Mouse (Mus musculus): ENCODE measurements around the gene Kdm2b. TPM values are rescaled to one million over a fixed set of nuclear protein-coding genes. Genes with fewer than 3 reads are reported as not detected.

Gene Kdm2b
- polyA plus RNA-seq, 1 experiment from 2014 or later, result 26.8 TPM

GRCm38 (mm10) chr5:122927703-122928102, 61.9 kb downstream of the Kdm2b start:
- peak overlapping the region; percentile 56 for H3K27ac ChIP-seq (ENCODE audit: low read length)
- 66% methylated on average over 6 of the region's 6 CpGs for WGBS
- H3K36me3 ChIP-seq (ENCODE audit: control insufficient read depth, insufficient read depth), result peaks cover 11% of the 10 kb centered on the region
- H3K4me1 ChIP-seq (ENCODE audit: control insufficient read depth, insufficient read depth, low read length), result peaks cover 34% of the 10 kb centered on the region
- no peaks in the 10 kb centered on the region for H3K9me3 ChIP-seq (replicated peaks; ENCODE audit: control insufficient read depth, low read length)
- H3K4me2 ChIP-seq (ENCODE audit: low read depth, low read length), result no peak overlapping the region
- H3K27me3 ChIP-seq (ENCODE audit: control insufficient read depth, insufficient read depth, low read length), result no peaks in the 10 kb centered on the region
- ATAC-seq (replicated peaks; ENCODE audit: extremely low read depth, insufficient read depth, low FRiP score), result no peak
- H3K9ac ChIP-seq (ENCODE audit: low read length), result no peak overlapping the region
- H3K4me3 ChIP-seq (ENCODE audit: low read length), result no peak overlapping the region

GRCm38 (mm10) chr5:122927092-122927491, 62.5 kb downstream of the Kdm2b start:
- ATAC-seq (replicated peaks; ENCODE audit: extremely low read depth, insufficient read depth, low FRiP score), result peak; percentile 21; the same call in 1 of the 2 replicates
- no peak overlapping the region for H3K4me2 ChIP-seq (ENCODE audit: low read depth, low read length)
- H3K9me3 ChIP-seq (replicated peaks; ENCODE audit: control insufficient read depth, low read length), result no peaks in the 10 kb centered on the region
- no peak overlapping the region for H3K4me3 ChIP-seq (ENCODE audit: low read length)
- H3K4me1 ChIP-seq (ENCODE audit: control insufficient read depth, insufficient read depth, low read length), result peaks cover 34% of the 10 kb centered on the region
- WGBS, result 51% methylated on average over 8 of the region's 8 CpGs
- no peak overlapping the region for H3K9ac ChIP-seq (ENCODE audit: low read length)
- H3K36me3 ChIP-seq (ENCODE audit: control insufficient read depth, insufficient read depth), result peaks cover 5% of the 10 kb centered on the region
- peak overlapping the region; percentile 56 for H3K27ac ChIP-seq (ENCODE audit: low read length)
- H3K27me3 ChIP-seq (ENCODE audit: control insufficient read depth, insufficient read depth, low read length), result no peaks in the 10 kb centered on the region

- Histone ChIP-seq H3K36me3 (ENCODE audit: control insufficient read depth, insufficient read depth) (no peaks in the 10 kb centered on the region), H3K4me2 (ENCODE audit: low read depth, low read length) (no peak overlapping the region), H3K9me3 (replicated peaks; ENCODE audit: control insufficient read depth, low read length) (no peaks in the 10 kb centered on the region), H3K27ac (ENCODE audit: low read length) (peak overlapping the region; percentile 56), H3K9ac (ENCODE audit: low read length) (no peak overlapping the region), H3K4me3 (ENCODE audit: low read length) (no peak overlapping the region), H3K4me1 (ENCODE audit: control insufficient read depth, insufficient read depth, low read length) (peaks cover 34% of the 10 kb centered on the region), H3K27me3 (ENCODE audit: control insufficient read depth, insufficient read depth, low read length) (no peaks in the 10 kb centered on the region)
- ATAC-seq (replicated peaks; ENCODE audit: extremely low read depth, insufficient read depth, low FRiP score), result no peak
- 83% methylated on average over 3 of the region's 3 CpGs for WGBS
These were observed 63.3 kb downstream of the Kdm2b start for GRCm38 (mm10) chr5:122926341-122926740.

GRCm38 (mm10) chr5:122925534-122925958, 64.1 kb downstream of the Kdm2b start:
- 17% methylated on average over 7 of the region's 7 CpGs for WGBS
- Histone ChIP-seq H3K36me3 (ENCODE audit: control insufficient read depth, insufficient read depth) (no peaks in the 10 kb centered on the region), H3K4me2 (ENCODE audit: low read depth, low read length) (peak overlapping the region; percentile 47), H3K9ac (ENCODE audit: low read length) (peak overlapping the region; percentile 0; the same call in 1 of the 2 replicates), H3K27ac (ENCODE audit: low read length) (no peak overlapping the region), H3K4me3 (ENCODE audit: low read length) (no peak overlapping the region), H3K27me3 (ENCODE audit: control insufficient read depth, insufficient read depth, low read length) (no peaks in the 10 kb centered on the region), H3K4me1 (ENCODE audit: control insufficient read depth, insufficient read depth, low read length) (peaks cover 30% of the 10 kb centered on the region), H3K9me3 (replicated peaks; ENCODE audit: control insufficient read depth, low read length) (no peaks in the 10 kb centered on the region)
- peak; percentile 39; the same call in 1 of the 2 replicates for ATAC-seq (replicated peaks; ENCODE audit: extremely low read depth, insufficient read depth, low FRiP score)

GRCm38 (mm10) chr5:122923871-122924465, 65.7 kb downstream of the Kdm2b start:
- peak; percentile 47; the same call in 1 of the 2 replicates for ATAC-seq (replicated peaks; ENCODE audit: extremely low read depth, insufficient read depth, low FRiP score)
- Histone ChIP-seq H3K4me2 (ENCODE audit: low read depth, low read length) (no peak overlapping the region), H3K4me1 (ENCODE audit: control insufficient read depth, insufficient read depth, low read length) (peaks cover 27% of the 10 kb centered on the region), H3K9ac (ENCODE audit: low read length) (no peak overlapping the region), H3K9me3 (replicated peaks; ENCODE audit: control insufficient read depth, low read length) (no peaks in the 10 kb centered on the region), H3K27me3 (ENCODE audit: control insufficient read depth, insufficient read depth, low read length) (no peaks in the 10 kb centered on the region), H3K27ac (ENCODE audit: low read length) (peak overlapping the region; percentile 54), H3K36me3 (ENCODE audit: control insufficient read depth, insufficient read depth) (no peaks in the 10 kb centered on the region), H3K4me3 (ENCODE audit: low read length) (no peak overlapping the region)
- WGBS, result 60% methylated on average over 10 of the region's 10 CpGs

- 89% methylated on average over 8 of the region's 8 CpGs for WGBS
- ATAC-seq (replicated peaks; ENCODE audit: extremely low read depth, insufficient read depth, low FRiP score), result no peak
- Histone ChIP-seq H3K9ac (ENCODE audit: low read length) (no peak overlapping the region), H3K9me3 (replicated peaks; ENCODE audit: control insufficient read depth, low read length) (no peaks in the 10 kb centered on the region), H3K36me3 (ENCODE audit: control insufficient read depth, insufficient read depth) (no peaks in the 10 kb centered on the region), H3K4me1 (ENCODE audit: control insufficient read depth, insufficient read depth, low read length) (peaks cover 17% of the 10 kb centered on the region), H3K27me3 (ENCODE audit: control insufficient read depth, insufficient read depth, low read length) (no peaks in the 10 kb centered on the region), H3K4me3 (ENCODE audit: low read length) (no peak overlapping the region), H3K27ac (ENCODE audit: low read length) (no peak overlapping the region), H3K4me2 (ENCODE audit: low read depth, low read length) (no peak overlapping the region)
These were observed 67.7 kb downstream of the Kdm2b start for GRCm38 (mm10) chr5:122921941-122922340.

GRCm38 (mm10) chr5:122920557-122920956, 69.1 kb downstream of the Kdm2b start:
- ATAC-seq (replicated peaks; ENCODE audit: extremely low read depth, insufficient read depth, low FRiP score), result no peak
- no peaks in the 10 kb centered on the region for H3K36me3 ChIP-seq (ENCODE audit: control insufficient read depth, insufficient read depth)

GRCm38 (mm10) chr5:122917982-122918711, 71.5 kb downstream of the Kdm2b start:
- H3K36me3 ChIP-seq (ENCODE audit: control insufficient read depth, insufficient read depth), result no peaks in the 10 kb centered on the region
- no peak for ATAC-seq (replicated peaks; ENCODE audit: extremely low read depth, insufficient read depth, low FRiP score)
- no peak overlapping the region for H3K27ac ChIP-seq (ENCODE audit: low read length)
- 72% methylated on average over 7 of the region's 7 CpGs for WGBS
- H3K4me1 ChIP-seq (ENCODE audit: control insufficient read depth, insufficient read depth, low read length), result no peaks in the 10 kb centered on the region
- no peak overlapping the region for H3K9ac ChIP-seq (ENCODE audit: low read length)
- no peak overlapping the region for H3K4me2 ChIP-seq (ENCODE audit: low read depth, low read length)
- H3K9me3 ChIP-seq (replicated peaks; ENCODE audit: control insufficient read depth, low read length), result no peaks in the 10 kb centered on the region
- no peaks in the 10 kb centered on the region for H3K27me3 ChIP-seq (ENCODE audit: control insufficient read depth, insufficient read depth, low read length)
- H3K4me3 ChIP-seq (ENCODE audit: low read length), result no peak overlapping the region

More at GRCm38 (mm10) chr5:122920557-122920956, 69.1 kb downstream of the Kdm2b start:
- H3K4me1 ChIP-seq (ENCODE audit: control insufficient read depth, insufficient read depth, low read length), result peaks cover 5% of the 10 kb centered on the region
- 84% methylated on average over 5 of the region's 5 CpGs for WGBS
- H3K4me3 ChIP-seq (ENCODE audit: low read length), result no peak overlapping the region
- no peak overlapping the region for H3K27ac ChIP-seq (ENCODE audit: low read length)
- H3K4me2 ChIP-seq (ENCODE audit: low read depth, low read length), result no peak overlapping the region
- H3K9ac ChIP-seq (ENCODE audit: low read length), result no peak overlapping the region
- no peaks in the 10 kb centered on the region for H3K27me3 ChIP-seq (ENCODE audit: control insufficient read depth, insufficient read depth, low read length)
- no peaks in the 10 kb centered on the region for H3K9me3 ChIP-seq (replicated peaks; ENCODE audit: control insufficient read depth, low read length)

GRCm38 (mm10) chr5:122916147-122916546, 73.5 kb downstream of the Kdm2b start:
- H3K27ac ChIP-seq (ENCODE audit: low read length), result no peak overlapping the region
- H3K4me1 ChIP-seq (ENCODE audit: control insufficient read depth, insufficient read depth, low read length), result no peaks in the 10 kb centered on the region
- no peaks in the 10 kb centered on the region for H3K27me3 ChIP-seq (ENCODE audit: control insufficient read depth, insufficient read depth, low read length)
- H3K9ac ChIP-seq (ENCODE audit: low read length), result no peak overlapping the region
- WGBS, result 88% methylated on average over 6 of the region's 6 CpGs
- ATAC-seq (replicated peaks; ENCODE audit: extremely low read depth, insufficient read depth, low FRiP score), result no peak
- no peak overlapping the region for H3K4me2 ChIP-seq (ENCODE audit: low read depth, low read length)
- no peak overlapping the region for H3K4me3 ChIP-seq (ENCODE audit: low read length)
- H3K9me3 ChIP-seq (replicated peaks; ENCODE audit: control insufficient read depth, low read length), result no peaks in the 10 kb centered on the region
- no peaks in the 10 kb centered on the region for H3K36me3 ChIP-seq (ENCODE audit: control insufficient read depth, insufficient read depth)

All from heart, embryonic 16.5 days (tissue).